Mouse (Mus musculus): Measurements from ENCODE around the gene Osr1.

DNA sequence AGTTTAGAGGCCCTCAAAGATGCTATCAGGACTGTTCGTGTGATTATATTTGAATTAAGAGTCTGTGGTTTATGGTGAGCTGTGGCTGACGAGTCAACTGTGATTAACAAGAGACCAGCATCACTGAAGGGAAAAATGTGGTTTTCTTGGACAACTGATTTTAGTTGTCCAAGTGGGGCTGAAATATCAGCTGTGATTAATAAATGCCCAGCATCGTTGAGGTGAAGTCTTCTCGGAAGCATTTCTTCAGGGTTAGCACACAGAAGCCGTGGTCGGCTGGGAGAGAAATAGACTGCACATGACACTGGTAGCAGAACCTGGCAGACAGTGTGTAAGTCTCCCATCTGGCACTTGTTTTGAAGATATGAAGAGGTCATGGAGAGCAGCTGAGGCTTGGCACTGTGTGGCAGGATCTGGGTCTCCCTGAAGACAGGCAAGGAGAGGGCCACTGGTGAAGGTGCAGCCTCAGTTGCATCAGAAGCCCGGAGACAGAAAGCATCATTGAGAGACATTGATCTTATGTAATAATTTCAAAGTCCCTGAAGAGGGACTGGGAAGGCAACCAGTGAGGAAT, 19.7 kb downstream of the Osr1 start:
- TF ChIP-seq POLR2A (IDR thresholded peaks at IDR 0.05; ENCODE audit: low read depth, low read length): no peak
- TF ChIP-seq CTCF (IDR thresholded peaks at IDR 0.05; ENCODE audit: extremely low read depth, insufficient read depth, insufficient read length, insufficient replicate concordance): no peak

All from spleen, adult 2 months (tissue).